Mouse (Mus musculus) neural tube, embryonic 14.5 days (tissue): Measurements from ENCODE around the gene Lefty1. TPM values are rescaled to one million over a fixed set of nuclear protein-coding genes. Genes with fewer than 3 reads are reported as not detected.
"Not testable (repeated sequence)": the region's sequence is repeated elsewhere in the genome, so short reads cannot be mapped to it uniquely, and the experiment has no call there.

Source experiments
- ATAC-seq: fragments of 200-750 bp; cut with Nextera tagmentation; 2 replicates; pipeline ENCODE4 v1.8.0; 2017; ENCODE audit warnings: low read depth, mild to moderate bottlenecking, moderate TSS enrichment, moderate library complexity
- H3K27ac ChIP-seq: fragments of 300-500 bp; sonication (generic); 2 replicates; pipeline ENCODE4 v1.5.1; 2014; ENCODE audit warnings: low read depth, mild to moderate bottlenecking, control low read depth, low read length, moderate library complexity, mixed read lengths
- H3K27me3 ChIP-seq: fragments of 300-500 bp; sonication (generic); 2 replicates; pipeline ENCODE4 v1.6.1; 2014; ENCODE audit warnings: low read length; ENCODE audit not compliant: control insufficient read depth, insufficient read depth
- H3K36me3 ChIP-seq: fragments of 300-500 bp; sonication (generic); 2 replicates; pipeline ENCODE4 v1.6.1; 2014; ENCODE audit warnings: low read length, mixed read lengths; ENCODE audit not compliant: control insufficient read depth, insufficient read depth
- H3K4me1 ChIP-seq: fragments of 300-500 bp; sonication (generic); 2 replicates; pipeline ENCODE4 v1.6.1; 2014; ENCODE audit warnings: low read length; ENCODE audit not compliant: control insufficient read depth, insufficient read depth
- H3K4me2 ChIP-seq: fragments of 300-500 bp; sonication (generic); 2 replicates; pipeline ENCODE4 v1.6.1; 2014; ENCODE audit warnings: mild to moderate bottlenecking, low read depth, low read length, control low read depth
- H3K4me3 ChIP-seq: fragments of 300-500 bp; sonication (generic); 2 replicates; pipeline ENCODE4 v1.5.1; 2014; ENCODE audit warnings: low read depth, low read length, control low read depth, mixed read lengths
- H3K9ac ChIP-seq: fragments of 300-500 bp; sonication (generic); replicated peaks from 2 replicates; pipeline ENCODE4 v1.6.1; 2014; ENCODE audit warnings: low read depth, mild to moderate bottlenecking, control low read depth, low read length, mixed read lengths
- H3K9me3 ChIP-seq: fragments of 300-500 bp; sonication (generic); 2 replicates; pipeline ENCODE4 v1.6.1; 2016; ENCODE audit warnings: low read length; ENCODE audit not compliant: control insufficient read depth
- WGBS: fragments of 180-500 bp; shearing (Covaris S2); extraction: QIAGEN DNeasy Blood & Tissue Kit; methylation state at CpG from one replicate; pipeline ENCODE4 v1.1.7; 2014; 5-methylcytosine and 5-hydroxymethylcytosine counted together
- polyA plus RNA-seq: library from polyadenylated mRNA; unstranded; fragments of >200 nt; fragmentation: Nextera tagmentation; extraction: Ambion mirVana; gene quantifications from 2 replicates; pipeline ENCODE4 v1.2.1, GENCODE M21; 2014

Gene Lefty1
- polyA plus RNA-seq, 1 experiment from 2014 or later: not detected

DNA sequence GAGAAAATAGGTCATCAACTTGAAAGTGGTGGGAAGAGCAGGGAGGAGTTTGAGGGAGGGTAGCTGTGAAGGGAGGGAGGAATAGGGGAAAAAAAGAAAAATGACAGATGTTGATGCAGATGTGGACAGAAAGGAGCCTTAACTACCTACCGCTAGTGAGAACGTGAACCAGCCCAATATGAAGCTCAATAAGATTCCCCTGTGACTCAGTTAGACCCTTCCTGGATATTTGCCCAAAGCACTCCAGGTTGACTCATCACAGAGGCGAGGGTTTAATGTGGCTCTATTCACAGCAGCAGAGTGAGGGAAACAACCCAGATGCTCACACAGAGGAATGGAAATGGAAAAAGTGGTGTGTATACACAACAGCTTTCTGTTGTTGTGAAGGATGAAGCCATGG, 3.7 kb upstream of the Lefty1 start:
- Histone ChIP-seq H3K9ac (no peak overlapping the region), H3K4me1 (no peaks in the 10 kb centered on the region), H3K27ac (no peak overlapping the region), H3K9me3 (no peaks in the 10 kb centered on the region), H3K36me3 (no peaks in the 10 kb centered on the region), H3K4me2 (no peak overlapping the region), H3K27me3 (peaks cover 8% of the 10 kb centered on the region; the same call in 1 of the 2 replicates), H3K4me3 (no peak overlapping the region)
- WGBS: 55% methylated on average over 3 of the region's 3 CpGs
- ATAC-seq: no peak

GRCm38 (mm10) chr1:180933659-180934058, 1.2 kb upstream of the Lefty1 start:
- H3K9ac ChIP-seq: no peak overlapping the region
- WGBS: 14% methylated on average over 6 of the region's 6 CpGs
- no peak for ATAC-seq
- H3K4me2 ChIP-seq: no peak overlapping the region
- H3K4me3 ChIP-seq: no peak overlapping the region
- H3K9me3 ChIP-seq: no peaks in the 10 kb centered on the region
- H3K27ac ChIP-seq: no peak overlapping the region
- no peaks in the 10 kb centered on the region for H3K36me3 ChIP-seq
- H3K27me3 ChIP-seq: peaks cover 17% of the 10 kb centered on the region
- no peaks in the 10 kb centered on the region for H3K4me1 ChIP-seq

DNA sequence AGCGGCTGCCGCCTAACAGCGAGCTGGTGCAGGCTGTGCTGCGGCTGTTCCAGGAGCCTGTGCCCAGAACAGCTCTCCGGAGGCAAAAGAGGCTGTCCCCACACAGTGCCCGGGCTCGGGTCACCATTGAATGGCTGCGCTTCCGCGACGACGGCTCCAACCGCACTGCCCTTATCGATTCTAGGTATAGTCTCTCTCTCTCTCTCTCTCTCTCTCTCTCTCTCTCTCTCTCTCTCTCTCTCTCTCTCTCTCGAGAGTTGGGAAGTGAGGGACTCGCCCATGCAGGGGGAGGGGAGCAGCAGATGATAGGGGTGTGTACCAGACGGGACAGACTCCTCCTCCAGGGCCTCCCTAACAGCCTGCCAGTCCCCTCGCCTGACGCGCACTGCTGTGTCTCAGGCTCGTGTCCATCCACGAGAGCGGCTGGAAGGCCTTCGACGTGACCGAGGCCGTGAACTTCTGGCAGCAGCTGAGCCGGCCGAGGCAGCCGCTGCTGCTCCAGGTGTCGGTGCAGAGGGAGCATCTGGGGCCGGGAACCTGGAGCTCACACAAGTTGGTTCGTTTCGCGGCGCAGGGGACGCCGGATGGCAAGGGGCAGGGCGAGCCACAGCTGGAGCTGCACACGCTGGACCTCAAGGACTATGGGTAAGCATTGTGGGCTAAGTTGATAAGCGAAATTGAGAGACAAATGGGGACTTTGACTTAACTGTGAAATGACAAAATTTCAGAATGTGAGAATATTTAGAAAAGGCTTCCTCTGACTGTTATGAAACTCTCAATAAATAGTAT, 2.0 kb downstream of the Lefty1 start:
- H3K9me3 ChIP-seq, H3K36me3 ChIP-seq, H3K4me1 ChIP-seq, H3K27ac ChIP-seq, H3K9ac ChIP-seq: not testable (repeated sequence)
- peak overlapping the region; percentile 13; the same call in 1 of the 2 replicates for H3K4me3 ChIP-seq
- peak overlapping the region; percentile 31; the same call in 1 of the 2 replicates for H3K4me2 ChIP-seq
- ATAC-seq: peak; percentile 57; the same call in 1 of the 2 replicates
- H3K27me3 ChIP-seq: peaks cover 24% of the 10 kb centered on the region
- under 1% methylated on average over 33 of the region's 41 CpGs for WGBS

DNA sequence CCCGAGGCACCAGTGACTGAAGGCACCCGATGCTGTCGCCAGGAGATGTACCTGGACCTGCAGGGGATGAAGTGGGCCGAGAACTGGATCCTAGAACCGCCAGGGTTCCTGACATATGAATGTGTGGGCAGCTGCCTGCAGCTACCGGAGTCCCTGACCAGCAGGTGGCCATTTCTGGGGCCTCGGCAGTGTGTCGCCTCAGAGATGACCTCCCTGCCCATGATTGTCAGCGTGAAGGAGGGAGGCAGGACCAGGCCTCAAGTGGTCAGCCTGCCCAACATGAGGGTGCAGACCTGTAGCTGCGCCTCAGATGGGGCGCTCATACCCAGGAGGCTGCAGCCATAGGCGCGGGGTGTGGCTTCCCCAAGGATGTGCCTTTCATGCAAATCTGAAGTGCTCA, 2.8 kb downstream of the Lefty1 start:
- H3K9ac ChIP-seq, H3K4me1 ChIP-seq, H3K4me2 ChIP-seq, H3K36me3 ChIP-seq, H3K9me3 ChIP-seq, H3K4me3 ChIP-seq, ATAC-seq, H3K27ac ChIP-seq: not testable (repeated sequence)
- 19% methylated on average over 13 of the region's 13 CpGs for WGBS
- peaks cover 32% of the 10 kb centered on the region for H3K27me3 ChIP-seq

DNA sequence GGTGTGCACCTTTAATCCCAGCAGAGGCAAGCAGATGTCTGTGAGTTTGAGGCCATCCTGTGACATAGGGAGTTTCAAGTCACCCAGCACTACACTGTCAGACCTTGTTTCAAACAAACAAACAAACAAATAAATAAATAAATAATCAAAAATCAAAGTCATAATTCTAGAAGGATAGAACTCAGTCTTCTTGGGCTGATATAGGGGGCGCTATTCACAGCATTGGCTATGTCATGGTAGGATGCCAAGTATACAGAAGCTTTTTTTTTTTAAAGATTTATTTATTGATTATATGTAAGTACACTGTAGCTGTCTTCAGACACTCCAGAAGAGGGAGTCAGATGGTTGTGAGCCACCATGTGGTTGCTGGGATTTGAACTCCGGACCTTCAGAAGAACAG, 4.0 kb downstream of the Lefty1 start:
- not testable (repeated sequence) for H3K9ac ChIP-seq, H3K27ac ChIP-seq, ATAC-seq, H3K9me3 ChIP-seq, H3K4me2 ChIP-seq, H3K36me3 ChIP-seq, H3K4me1 ChIP-seq, H3K4me3 ChIP-seq
- H3K27me3 ChIP-seq: peaks cover 43% of the 10 kb centered on the region
- 80% methylated on average over 2 of the region's 2 CpGs for WGBS

- Histone ChIP-seq H3K27me3 (peaks cover 42% of the 10 kb centered on the region), H3K9ac (no peak overlapping the region), H3K4me1 (peaks cover 5% of the 10 kb centered on the region; the same call in 1 of the 2 replicates), H3K36me3 (no peaks in the 10 kb centered on the region), H3K4me2 (no peak overlapping the region), H3K27ac (no peak overlapping the region), H3K4me3 (no peak overlapping the region), H3K9me3 (no peaks in the 10 kb centered on the region)
- 86% methylated on average over 7 of the region's 7 CpGs for WGBS
- ATAC-seq: no peak
These were observed 6.1 kb downstream of the Lefty1 start for GRCm38 (mm10) chr1:180940776-180941460.

- peaks cover 38% of the 10 kb centered on the region for H3K27me3 ChIP-seq
- WGBS: 5% methylated on average over 18 of the region's 18 CpGs
- no peaks in the 10 kb centered on the region for H3K9me3 ChIP-seq
- H3K9ac ChIP-seq: peak overlapping the region; percentile 41; the same call in 1 of the 2 replicates
- peaks cover 5% of the 10 kb centered on the region; the same call in 1 of the 2 replicates for H3K4me1 ChIP-seq
- H3K4me3 ChIP-seq: peak overlapping the region; percentile 54
- H3K4me2 ChIP-seq: peak overlapping the region; percentile 95
- ATAC-seq: peak; percentile 12; the same call in 1 of the 2 replicates
- no peak overlapping the region for H3K27ac ChIP-seq
- H3K36me3 ChIP-seq: no peaks in the 10 kb centered on the region
These were observed 6.9 kb downstream of the Lefty1 start for GRCm38 (mm10) chr1:180941726-180942125.

DNA sequence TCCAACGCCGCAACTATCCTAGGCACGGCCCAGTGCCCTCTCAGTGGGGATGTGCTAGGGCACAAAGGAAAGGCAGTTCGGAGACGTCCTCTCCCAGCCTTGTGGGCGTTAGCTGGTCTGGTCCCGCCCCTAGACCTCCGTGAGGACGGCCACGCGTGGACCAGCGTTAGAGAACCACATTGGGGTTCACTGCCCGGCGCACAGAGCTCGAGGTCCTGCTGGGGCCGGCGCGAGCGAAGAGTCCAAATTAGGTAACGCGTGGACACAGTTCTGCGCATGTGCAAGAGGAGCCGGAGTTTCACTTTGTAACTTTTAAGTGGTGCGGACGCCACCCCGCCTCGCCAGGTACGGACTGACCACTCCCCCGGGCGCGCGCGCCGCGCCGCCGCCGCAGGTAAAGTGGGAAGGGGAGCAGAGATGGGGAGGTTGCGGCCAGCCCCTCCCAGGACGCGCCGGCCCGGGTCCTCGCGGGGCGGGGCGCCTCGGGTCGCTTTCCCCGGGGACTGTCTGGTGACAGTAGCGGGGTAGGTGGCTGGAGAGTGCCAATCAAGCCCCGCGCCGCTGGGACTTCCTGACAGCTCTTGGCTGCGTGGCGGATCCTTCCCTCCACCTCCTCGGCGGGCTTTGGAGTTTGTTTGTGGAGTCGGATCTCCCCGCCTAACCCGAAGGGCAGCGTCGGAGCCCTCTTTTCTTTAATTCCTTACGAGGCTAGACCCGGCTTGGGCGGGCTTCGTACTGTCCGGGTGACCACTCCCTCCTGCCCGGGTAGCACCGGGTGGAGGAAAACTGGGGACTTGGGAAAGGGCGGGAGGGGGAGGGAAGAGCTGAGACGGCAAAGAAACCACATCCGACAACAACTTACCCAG, 7.6 kb downstream of the Lefty1 start, which contains the start of gene Tmem63a:
Gene Tmem63a (plus strand): TSS at position 179 of the 866 bp plus-strand sequence.
- peak within 1 kb of the TSS; percentile 95 for H3K4me2 ChIP-seq
- H3K4me1 ChIP-seq: peaks cover 5% of the 10 kb centered on the region; the same call in 1 of the 2 replicates
- H3K27ac ChIP-seq: no peak within 1 kb of the TSS
- H3K9me3 ChIP-seq: no peaks in the 10 kb centered on the region
- H3K27me3 ChIP-seq: peaks cover 36% of the 10 kb centered on the region
- WGBS: under 1% methylated on average over 58 of the region's 73 CpGs
- H3K9ac ChIP-seq: peak within 1 kb of the TSS; percentile 41
- no peaks in the 10 kb centered on the region for H3K36me3 ChIP-seq
- peak; percentile 66; the same call in 1 of the 2 replicates for ATAC-seq
- peak within 1 kb of the TSS; percentile 54 for H3K4me3 ChIP-seq
